Mouse (Mus musculus): ENCODE results near the gene Capn15. TPM values are rescaled to one million over a fixed set of nuclear protein-coding genes. Genes with fewer than 3 reads are reported as not detected.

Capn15 gene
- total and polyA plus RNA-seq, 3 experiments, result 5.6 to 16.2 TPM; not detected in 1

DNA sequence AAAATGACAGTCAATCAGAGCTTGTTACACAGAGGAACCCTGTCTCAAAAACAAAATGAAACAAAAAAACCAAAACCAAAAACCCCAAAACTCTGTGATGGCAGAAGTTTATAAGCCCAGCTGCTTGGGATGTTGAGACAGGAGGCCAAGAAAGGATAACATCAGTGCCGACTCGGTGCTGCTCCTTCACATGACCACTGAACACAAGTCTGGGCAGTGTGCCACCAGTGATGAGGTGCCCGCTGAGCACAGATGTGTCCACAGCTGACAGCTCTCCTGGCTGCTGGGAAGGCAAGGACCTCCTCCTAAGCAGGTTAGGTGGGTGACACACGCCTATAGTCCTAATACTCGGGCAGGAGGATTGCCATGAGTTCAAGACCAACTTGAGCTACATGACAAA lies 63.5 kb downstream of the Capn15 start:
- H3K27me3 ChIP-seq (ENCODE audit: control insufficient read depth in 1 of 2, insufficient read depth in 2 of 2, low read length in 2 of 2), result no peaks in the 10 kb centered on the region
- peaks cover 20% of the 10 kb centered on the region for H3K79me2 ChIP-seq (ENCODE audit: control insufficient read depth, insufficient read depth, low read length, poor library complexity)
- TF ChIP-seq RCOR1 (IDR thresholded peaks at IDR 0.05; ENCODE audit: low read depth, low read length) (no peak), ZMIZ1 (IDR thresholded peaks at IDR 0.05; ENCODE audit: low read depth, low read length) (no peak), SIN3A (IDR thresholded peaks at IDR 0.05; ENCODE audit: low read length) (no peak), EP300 (IDR thresholded peaks at IDR 0.05; ENCODE audit: low read depth in 1 of 2, low read length in 2 of 2) (peak in 1 of 2 experiments; percentile 12; a peak in 1 of 4 replicates), UBTF (IDR thresholded peaks at IDR 0.05; ENCODE audit: borderline replicate concordance, insufficient read depth, low read depth, low read length) (no peak), USF1 (IDR thresholded peaks at IDR 0.05; ENCODE audit: low read depth, low read length) (peak; percentile 62; the same call in 1 of the 2 replicates), MAFK (IDR thresholded peaks at IDR 0.05; ENCODE audit: borderline replicate concordance, low read depth, low read length) (no peak), MYB (IDR thresholded peaks at IDR 0.05; ENCODE audit: low read depth, low read length) (no peak), ETS1 (IDR thresholded peaks at IDR 0.05; ENCODE audit: low read depth, low read length) (peak; percentile 69)
- H3K4me1 ChIP-seq (ENCODE audit: control insufficient read depth in 1 of 2, insufficient read depth in 2 of 2, low read length in 2 of 2), result peaks cover 2 to 23% of the 10 kb centered on the region in 2 experiments; a peak in 3 of 4 replicates
- H3K9ac ChIP-seq (ENCODE audit: control insufficient read depth, low read depth, low read length, poor library complexity, severe bottlenecking), result no peak overlapping the region
- peaks cover 0 to 17% of the 10 kb centered on the region in 2 experiments; a peak in 3 of 4 replicates for H3K36me3 ChIP-seq (ENCODE audit: control insufficient read depth in 1 of 2, insufficient read depth in 2 of 2, low read length in 2 of 2)
- H3K9me3 ChIP-seq (replicated peaks; ENCODE audit: insufficient read depth, low read length), result no peaks in the 10 kb centered on the region
- peak; percentile 54 for DNase-seq (ENCODE audit: low read depth, low spot score)
- H3K27ac ChIP-seq (ENCODE audit: control insufficient read depth, low read depth, low read length), result no peak overlapping the region
- no peak overlapping the region for H3K4me3 ChIP-seq (ENCODE audit: control insufficient read depth in 1 of 2, insufficient read depth in 1 of 2, low read depth in 2 of 2, low read length in 2 of 2)

DNA sequence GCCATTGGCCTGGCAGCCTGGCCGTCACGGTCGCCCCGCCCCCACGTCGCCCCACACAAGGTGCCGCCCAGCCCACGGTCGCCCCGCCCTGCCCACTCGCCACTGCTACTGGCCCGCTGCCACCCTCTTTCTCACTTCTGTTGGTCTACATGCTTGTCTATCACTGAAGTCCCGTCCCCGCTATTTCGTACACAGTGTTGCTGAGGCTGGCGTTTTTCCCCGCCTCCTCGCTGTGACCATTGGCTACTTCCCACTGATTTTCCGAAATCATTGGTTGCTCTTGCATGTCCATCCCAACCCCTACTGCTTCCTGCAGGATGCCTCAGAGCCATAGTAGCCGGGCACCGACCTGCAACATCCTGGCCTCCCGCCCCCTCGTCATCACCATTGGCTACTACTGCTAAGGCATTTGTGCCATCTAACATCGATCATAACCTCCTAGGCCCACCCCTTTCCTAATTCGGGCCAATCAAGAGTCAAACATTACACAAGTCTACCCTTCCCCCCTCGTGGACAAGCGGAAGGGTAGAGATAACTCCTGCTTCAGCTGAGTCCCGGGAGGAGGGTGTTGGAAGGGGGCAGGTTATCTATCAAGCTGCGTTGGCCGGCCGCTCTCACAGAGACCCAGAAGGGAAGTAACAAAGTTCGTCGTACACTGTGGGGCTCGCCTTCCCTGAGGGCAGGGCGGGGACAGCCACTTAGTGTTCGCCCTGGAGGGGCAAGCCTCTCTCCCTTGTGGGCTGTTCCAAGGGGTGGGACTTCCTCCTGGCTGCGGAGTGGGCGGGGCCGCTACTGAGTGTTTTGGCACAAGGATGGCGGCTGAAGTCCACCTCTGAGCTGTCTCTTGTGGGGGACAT lies 65.6 kb downstream of the Capn15 start:
- H3K4me1 ChIP-seq (ENCODE audit: control insufficient read depth in 1 of 2, insufficient read depth in 2 of 2, low read length in 2 of 2), result peaks cover 2 to 23% of the 10 kb centered on the region in 2 experiments; a peak in 3 of 4 replicates
- TF ChIP-seq ZKSCAN1 (IDR thresholded peaks at IDR 0.05; ENCODE audit: low read depth, low read length) (no peak), NELFE (IDR thresholded peaks at IDR 0.05; ENCODE audit: low read depth, low read length) (peak; percentile 73), TCF12 (IDR thresholded peaks at IDR 0.05; ENCODE audit: low read depth, low read length) (0 out of 2 replicates have a peak, but pooled peaks have one; percentile 12), ETS1 (IDR thresholded peaks at IDR 0.05; ENCODE audit: low read depth, low read length) (peak; percentile 94), MYC (IDR thresholded peaks at IDR 0.05; ENCODE audit: low read depth, low read length) (peak; percentile 13; the same call in 1 of the 2 replicates), CHD2 (IDR thresholded peaks at IDR 0.05; ENCODE audit: low read length) (peak; percentile 86), ELF1 (IDR thresholded peaks at IDR 0.05; ENCODE audit: low read depth, low read length) (peak; percentile 78), CTCF (IDR thresholded peaks at IDR 0.05 in 2 of 3, conservative IDR thresholded peaks at IDR 0.05 in 1 of 3; ENCODE audit: control insufficient read depth in 1 of 3, insufficient read depth in 1 of 3, low read depth in 2 of 3, low read length in 3 of 3, poor library complexity in 1 of 3, severe bottlenecking in 1 of 3) (no peak), HCFC1 (IDR thresholded peaks at IDR 0.05; ENCODE audit: low read depth, low read length) (peak; percentile 79), SMC3 (IDR thresholded peaks at IDR 0.05; ENCODE audit: low read depth, low read length) (no peak), USF2 (IDR thresholded peaks at IDR 0.05; ENCODE audit: borderline replicate concordance in 1 of 2, insufficient read depth in 1 of 2, low read depth in 1 of 2, low read length in 2 of 2) (no peak), USF1 (IDR thresholded peaks at IDR 0.05; ENCODE audit: low read depth, low read length) (peak; percentile 4; the same call in 1 of the 2 replicates), MXI1 (IDR thresholded peaks at IDR 0.05; ENCODE audit: low read depth, low read length) (peak; percentile 73; the same call in 1 of the 2 replicates), ZMIZ1 (IDR thresholded peaks at IDR 0.05; ENCODE audit: low read depth, low read length) (peak; percentile 78), MAZ (IDR thresholded peaks at IDR 0.05; ENCODE audit: low read depth, low read length) (peak; percentile 70), POLR2AphosphoS2 (IDR thresholded peaks at IDR 0.05; ENCODE audit: low read length) (peak; percentile 59; the same call in 1 of the 2 replicates), UBTF (IDR thresholded peaks at IDR 0.05; ENCODE audit: borderline replicate concordance, insufficient read depth, low read depth, low read length) (0 out of 2 replicates have a peak, but pooled peaks have one; percentile 37), BHLHE40 (IDR thresholded peaks at IDR 0.05; ENCODE audit: borderline replicate concordance, low read depth, low read length) (peak; percentile 53; the same call in 1 of the 2 replicates), RCOR1 (IDR thresholded peaks at IDR 0.05; ENCODE audit: low read depth, low read length) (0 out of 2 replicates have a peak, but pooled peaks have one; percentile 19), NRF1 (IDR thresholded peaks at IDR 0.05; ENCODE audit: insufficient read depth, low read depth, low read length, poor library complexity, severe bottlenecking) (peak; percentile 41; the same call in 1 of the 2 replicates), TBP (IDR thresholded peaks at IDR 0.05; ENCODE audit: low read depth, low read length) (0 out of 2 replicates have a peak, but pooled peaks have one; percentile 31), POLR2AphosphoS5 (IDR thresholded peaks at IDR 0.05; ENCODE audit: borderline replicate concordance, low read depth, low read length) (no peak)

More for the DNA sequence above, 65.6 kb downstream of the Capn15 start:
- Histone ChIP-seq H3K36me3 (ENCODE audit: control insufficient read depth in 1 of 2, insufficient read depth in 2 of 2, low read length in 2 of 2) (peaks cover 0 to 17% of the 10 kb centered on the region in 2 experiments; a peak in 2 of 4 replicates), H3K79me2 (ENCODE audit: control insufficient read depth, insufficient read depth, low read length, poor library complexity) (peaks cover 25% of the 10 kb centered on the region), H3K4me3 (ENCODE audit: control insufficient read depth in 1 of 2, insufficient read depth in 1 of 2, low read depth in 2 of 2, low read length in 2 of 2) (peak overlapping the region; percentile 76 to 86), H3K9ac (ENCODE audit: control insufficient read depth, low read depth, low read length, poor library complexity, severe bottlenecking) (peak overlapping the region; percentile 81), H3K27ac (ENCODE audit: control insufficient read depth, low read depth, low read length) (peak overlapping the region; percentile 93), H3K9me3 (replicated peaks; ENCODE audit: insufficient read depth, low read length) (no peaks in the 10 kb centered on the region), H3K27me3 (ENCODE audit: control insufficient read depth in 1 of 2, insufficient read depth in 2 of 2, low read length in 2 of 2) (no peaks in the 10 kb centered on the region)
- DNase-seq (ENCODE audit: low read depth, low spot score), result peak; percentile 100

All from MEL (cell line).